Mouse (Mus musculus): ENCODE measurements at regions not wholly inside any gene's neighbourhood (a gene's known extent, or its start where the extent isn't known, plus 50 kb on each side); places are given as distances from the start of the nearest gene placed in this dataset.
A peak's percentile ranks its signal among the peaks of the same experiment; 100 is the strongest.

GRCm38 (mm10) chr7:70452816-70453215 is 86.3 kb upstream of the Nr2f2 start:
- 86% methylated on average over 4 of the region's 4 CpGs for WGBS
- no peaks in the 10 kb centered on the region for H3K36me3 ChIP-seq (ENCODE audit: control insufficient read depth, insufficient read depth)
- TF ChIP-seq CTCF (IDR thresholded peaks at IDR 0.05; ENCODE audit: low read depth): no peak
- H3K9ac ChIP-seq (ENCODE audit: low read depth, low read length): no peak overlapping the region
- no peaks in the 10 kb centered on the region for H3K4me1 ChIP-seq (replicated peaks; ENCODE audit: control insufficient read depth, insufficient read depth, low read length)
- H3K4me2 ChIP-seq (replicated peaks; ENCODE audit: low read depth): no peak overlapping the region
- H3K27ac ChIP-seq (ENCODE audit: low read depth, low read length): no peak overlapping the region
- ATAC-seq: no peak
- H3K4me3 ChIP-seq (ENCODE audit: low read depth, low read length): no peak overlapping the region
- no peaks in the 10 kb centered on the region for H3K9me3 ChIP-seq (ENCODE audit: control insufficient read depth)
- H3K27me3 ChIP-seq (replicated peaks; ENCODE audit: control insufficient read depth, insufficient read depth, low read length): no peaks in the 10 kb centered on the region

- H3K27ac ChIP-seq (ENCODE audit: low read depth, low read length): no peak overlapping the region
- no peak for TF ChIP-seq CTCF (IDR thresholded peaks at IDR 0.05; ENCODE audit: low read depth)
- H3K27me3 ChIP-seq (replicated peaks; ENCODE audit: control insufficient read depth, insufficient read depth, low read length): no peaks in the 10 kb centered on the region
- H3K4me1 ChIP-seq (replicated peaks; ENCODE audit: control insufficient read depth, insufficient read depth, low read length): no peaks in the 10 kb centered on the region
- 94% methylated on average over 6 of the region's 6 CpGs for WGBS
- H3K4me2 ChIP-seq (replicated peaks; ENCODE audit: low read depth): no peak overlapping the region
- H3K4me3 ChIP-seq (ENCODE audit: low read depth, low read length): no peak overlapping the region
- no peaks in the 10 kb centered on the region for H3K9me3 ChIP-seq (ENCODE audit: control insufficient read depth)
- H3K9ac ChIP-seq (ENCODE audit: low read depth, low read length): no peak overlapping the region
- H3K36me3 ChIP-seq (ENCODE audit: control insufficient read depth, insufficient read depth): no peaks in the 10 kb centered on the region
- ATAC-seq: no peak
These were observed 72.4 kb upstream of the Nr2f2 start for GRCm38 (mm10) chr7:70438908-70439307.

GRCm38 (mm10) chr7:70433838-70434237 is 67.3 kb upstream of the Nr2f2 start:
- WGBS: 19% methylated on average over 8 of the region's 8 CpGs
- TF ChIP-seq CTCF (IDR thresholded peaks at IDR 0.05; ENCODE audit: low read depth): no peak
- ATAC-seq: no peak

GRCm38 (mm10) chr7:70433358-70433757 is 66.8 kb upstream of the Nr2f2 start:
- Histone ChIP-seq H3K4me2 (replicated peaks; ENCODE audit: low read depth) (no peak overlapping the region), H3K4me1 (replicated peaks; ENCODE audit: control insufficient read depth, insufficient read depth, low read length) (no peaks in the 10 kb centered on the region), H3K27ac (ENCODE audit: low read depth, low read length) (no peak overlapping the region), H3K4me3 (ENCODE audit: low read depth, low read length) (no peak overlapping the region), H3K9ac (ENCODE audit: low read depth, low read length) (no peak overlapping the region), H3K27me3 (replicated peaks; ENCODE audit: control insufficient read depth, insufficient read depth, low read length) (no peaks in the 10 kb centered on the region), H3K36me3 (ENCODE audit: control insufficient read depth, insufficient read depth) (no peaks in the 10 kb centered on the region), H3K9me3 (ENCODE audit: control insufficient read depth) (no peaks in the 10 kb centered on the region)
- ATAC-seq: no peak
- WGBS: 71% methylated on average over 6 of the region's 6 CpGs
- TF ChIP-seq CTCF (IDR thresholded peaks at IDR 0.05; ENCODE audit: low read depth): no peak

More at GRCm38 (mm10) chr7:70433838-70434237, 67.3 kb upstream of the Nr2f2 start:
- Histone ChIP-seq H3K36me3 (ENCODE audit: control insufficient read depth, insufficient read depth) (no peaks in the 10 kb centered on the region), H3K4me1 (replicated peaks; ENCODE audit: control insufficient read depth, insufficient read depth, low read length) (no peaks in the 10 kb centered on the region), H3K27me3 (replicated peaks; ENCODE audit: control insufficient read depth, insufficient read depth, low read length) (no peaks in the 10 kb centered on the region), H3K27ac (ENCODE audit: low read depth, low read length) (no peak overlapping the region), H3K9ac (ENCODE audit: low read depth, low read length) (no peak overlapping the region), H3K4me2 (replicated peaks; ENCODE audit: low read depth) (0 out of 2 replicates have a peak overlapping the region, but pooled peaks have one; percentile 35), H3K4me3 (ENCODE audit: low read depth, low read length) (no peak overlapping the region), H3K9me3 (ENCODE audit: control insufficient read depth) (no peaks in the 10 kb centered on the region)

- ATAC-seq: no peak
- Histone ChIP-seq H3K27me3 (replicated peaks; ENCODE audit: control insufficient read depth, insufficient read depth, low read length) (no peaks in the 10 kb centered on the region), H3K27ac (ENCODE audit: low read depth, low read length) (no peak overlapping the region), H3K9me3 (ENCODE audit: control insufficient read depth) (no peaks in the 10 kb centered on the region), H3K4me2 (replicated peaks; ENCODE audit: low read depth) (no peak overlapping the region), H3K4me1 (replicated peaks; ENCODE audit: control insufficient read depth, insufficient read depth, low read length) (no peaks in the 10 kb centered on the region), H3K36me3 (ENCODE audit: control insufficient read depth, insufficient read depth) (no peaks in the 10 kb centered on the region), H3K4me3 (ENCODE audit: low read depth, low read length) (no peak overlapping the region), H3K9ac (ENCODE audit: low read depth, low read length) (no peak overlapping the region)
- TF ChIP-seq CTCF (IDR thresholded peaks at IDR 0.05; ENCODE audit: low read depth): no peak
- WGBS: 53% methylated on average over 2 of the region's 2 CpGs
These were observed 65.2 kb upstream of the Nr2f2 start for GRCm38 (mm10) chr7:70431712-70432111.

GRCm38 (mm10) chr7:70429326-70429725 is 62.8 kb upstream of the Nr2f2 start:
- TF ChIP-seq CTCF (IDR thresholded peaks at IDR 0.05; ENCODE audit: low read depth): no peak
- Histone ChIP-seq H3K9me3 (ENCODE audit: control insufficient read depth) (no peaks in the 10 kb centered on the region), H3K36me3 (ENCODE audit: control insufficient read depth, insufficient read depth) (no peaks in the 10 kb centered on the region), H3K4me2 (replicated peaks; ENCODE audit: low read depth) (peak overlapping the region; percentile 38; the same call in 1 of the 2 replicates), H3K27ac (ENCODE audit: low read depth, low read length) (no peak overlapping the region), H3K4me3 (ENCODE audit: low read depth, low read length) (no peak overlapping the region), H3K4me1 (replicated peaks; ENCODE audit: control insufficient read depth, insufficient read depth, low read length) (no peaks in the 10 kb centered on the region), H3K27me3 (replicated peaks; ENCODE audit: control insufficient read depth, insufficient read depth, low read length) (no peaks in the 10 kb centered on the region), H3K9ac (ENCODE audit: low read depth, low read length) (no peak overlapping the region)
- 14% methylated on average over 2 of the region's 2 CpGs for WGBS
- peak; percentile 100 for ATAC-seq

- Histone ChIP-seq H3K4me2 (replicated peaks; ENCODE audit: low read depth) (no peak overlapping the region), H3K27me3 (replicated peaks; ENCODE audit: control insufficient read depth, insufficient read depth, low read length) (no peaks in the 10 kb centered on the region), H3K4me1 (replicated peaks; ENCODE audit: control insufficient read depth, insufficient read depth, low read length) (no peaks in the 10 kb centered on the region), H3K9me3 (ENCODE audit: control insufficient read depth) (no peaks in the 10 kb centered on the region), H3K36me3 (ENCODE audit: control insufficient read depth, insufficient read depth) (no peaks in the 10 kb centered on the region), H3K27ac (ENCODE audit: low read depth, low read length) (no peak overlapping the region), H3K4me3 (ENCODE audit: low read depth, low read length) (no peak overlapping the region), H3K9ac (ENCODE audit: low read depth, low read length) (no peak overlapping the region)
- WGBS: 78% methylated on average over 4 of the region's 4 CpGs
- ATAC-seq: no peak
- TF ChIP-seq CTCF (IDR thresholded peaks at IDR 0.05; ENCODE audit: low read depth): no peak
These were observed 57.7 kb upstream of the Nr2f2 start for GRCm38 (mm10) chr7:70424231-70424620.

Data from intestine, postnatal 0 days (tissue).